In the genomic region with DNA sequence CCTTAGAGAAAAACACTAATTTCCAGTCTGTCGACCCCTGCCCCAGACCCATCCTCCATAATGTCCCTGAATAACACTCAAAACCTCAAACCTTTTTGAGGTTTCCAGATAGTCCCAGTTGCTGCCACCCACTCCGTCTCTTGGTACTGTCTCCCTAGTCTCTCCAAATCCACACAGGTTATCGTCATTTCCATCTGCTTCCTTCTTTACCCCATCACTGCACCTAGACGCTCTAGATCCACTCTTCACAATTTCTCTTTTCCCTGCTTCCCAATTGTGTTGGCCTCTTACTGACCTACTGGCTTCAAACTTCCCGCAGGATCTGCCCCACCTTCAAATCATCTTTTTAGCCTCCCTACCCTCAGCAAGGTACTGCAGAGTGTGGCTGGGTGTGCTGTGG, we compare ENCODE assay signal across 7 mouse cellular contexts. TPM values are rescaled to one million over a fixed set of nuclear protein-coding genes. Genes with fewer than 3 reads are reported as not detected.
DNase-seq lines count a peak whose midpoint lies in the region; ATAC-seq and TF ChIP-seq lines count a peak whose summit lies in the region.

No protein-coding gene starts in this region.

- peak overlapping the region; percentile 50 for H3K4me3 ChIP-seq in lung, postnatal 0 days (ENCODE audit: low read depth, low read length)
- peak overlapping the region; percentile 41 for H3K4me3 ChIP-seq in forebrain, embryonic 15.5 days
- H3K4me3 ChIP-seq in limb, embryonic 15.5 days, result peak overlapping the region; percentile 52
- H3K4me3 ChIP-seq in stomach, embryonic 15.5 days (replicated peaks), result peak overlapping the region; percentile 52

- H3K27me3 ChIP-seq in lung, postnatal 0 days (replicated peaks; ENCODE audit: insufficient read depth, low read length), result no peaks in the 10 kb centered on the region
- H3K27me3 ChIP-seq in forebrain, embryonic 15.5 days, result no peaks in the 10 kb centered on the region
- H3K27me3 ChIP-seq in limb, embryonic 15.5 days, result no peaks in the 10 kb centered on the region
- H3K27me3 ChIP-seq in stomach, embryonic 15.5 days (replicated peaks), result no peaks in the 10 kb centered on the region

- TF ChIP-seq EP300 in lung, postnatal 0 days (IDR thresholded peaks at IDR 0.05), result no peak

- 5% methylated on average over 5 of the region's 5 CpGs for WGBS in lung, postnatal 0 days
- whole genome bisulfite sequencing in forebrain, embryonic 15.5 days, result 20% methylated on average over 5 of the region's 5 CpGs
- 21% methylated on average over 5 of the region's 5 CpGs for WGBS in limb, embryonic 15.5 days
- 9% methylated on average over 5 of the region's 5 CpGs for WGBS in stomach, embryonic 15.5 days

- peak overlapping the region; percentile 37; the same call in 1 of the 2 replicates for H3K9ac ChIP-seq in lung, postnatal 0 days (replicated peaks; ENCODE audit: low read depth)
- H3K9ac ChIP-seq in forebrain, embryonic 15.5 days (replicated peaks), result no peak overlapping the region
- peak overlapping the region; percentile 48; the same call in 1 of the 2 replicates for H3K9ac ChIP-seq in limb, embryonic 15.5 days
- no peak overlapping the region for H3K9ac ChIP-seq in stomach, embryonic 15.5 days

- H3K27ac ChIP-seq in lung, postnatal 0 days (ENCODE audit: low read length), result no peak overlapping the region
- no peak overlapping the region for H3K27ac ChIP-seq in forebrain, embryonic 15.5 days (replicated peaks)
- peak overlapping the region; percentile 88 for H3K27ac ChIP-seq in limb, embryonic 15.5 days
- H3K27ac ChIP-seq in stomach, embryonic 15.5 days, result peak overlapping the region; percentile 91

- DNase-seq in lung, postnatal 0 days (ENCODE audit: low spot score), result no peak
- no peak for DNase-seq in lung, postnatal 25 days (ENCODE audit: low spot score)
- no peak for DNase-seq in thymus, postnatal 4 days
- no peak for DNase-seq in T-cell, adult 2 months (ENCODE audit: low spot score)

- no peak for ATAC-seq in lung, postnatal 0 days
- ATAC-seq in forebrain, embryonic 15.5 days (replicated peaks), result no peak
- 0 out of 2 replicates have a peak, but pooled peaks have one; percentile 0 for ATAC-seq in limb, embryonic 15.5 days (ENCODE audit: insufficient number of reproducible peaks, low FRiP score, low TSS enrichment, low read depth)
- ATAC-seq in stomach, embryonic 15.5 days (ENCODE audit: insufficient read depth, low FRiP score, low read depth), result no peak

- no peak for TF ChIP-seq CTCF in lung, postnatal 0 days (IDR thresholded peaks at IDR 0.05)

- peak overlapping the region; percentile 73 for H3K4me2 ChIP-seq in lung, postnatal 0 days (replicated peaks; ENCODE audit: low read depth, low read length)
- H3K4me2 ChIP-seq in forebrain, embryonic 15.5 days (replicated peaks), result peak overlapping the region; percentile 78
- H3K4me2 ChIP-seq in limb, embryonic 15.5 days, result peak overlapping the region; percentile 71
- peak overlapping the region; percentile 69 for H3K4me2 ChIP-seq in stomach, embryonic 15.5 days

- no peaks in the 10 kb centered on the region for H3K9me3 ChIP-seq in lung, postnatal 0 days (ENCODE audit: low read length)
- no peaks in the 10 kb centered on the region for H3K9me3 ChIP-seq in forebrain, embryonic 15.5 days
- H3K9me3 ChIP-seq in limb, embryonic 15.5 days, result no peaks in the 10 kb centered on the region
- no peaks in the 10 kb centered on the region for H3K9me3 ChIP-seq in stomach, embryonic 15.5 days

- H3K36me3 ChIP-seq in lung, postnatal 0 days (ENCODE audit: insufficient read depth, low read length), result peaks cover 6% of the 10 kb centered on the region; the same call in 1 of the 2 replicates
- H3K36me3 ChIP-seq in forebrain, embryonic 15.5 days, result no peaks in the 10 kb centered on the region
- peaks cover 28% of the 10 kb centered on the region for H3K36me3 ChIP-seq in limb, embryonic 15.5 days
- peaks cover 10% of the 10 kb centered on the region; the same call in 1 of the 2 replicates for H3K36me3 ChIP-seq in stomach, embryonic 15.5 days

- peaks cover 4% of the 10 kb centered on the region for H3K4me1 ChIP-seq in lung, postnatal 0 days (ENCODE audit: insufficient read depth, low read depth, low read length)
- H3K4me1 ChIP-seq in forebrain, embryonic 15.5 days, result peaks cover 16% of the 10 kb centered on the region
- H3K4me1 ChIP-seq in limb, embryonic 15.5 days, result peaks cover 13% of the 10 kb centered on the region
- peaks cover 12% of the 10 kb centered on the region; the same call in 1 of the 2 replicates for H3K4me1 ChIP-seq in stomach, embryonic 15.5 days

RNA-seq across cellular contexts. Expression of a gene that starts 7.6 kb away (rescaled TPM):
- 30.6 and 31.0 TPM in 2 replicates for polyA plus RNA-seq in lung, postnatal 0 days (2015; fragmentation: Nextera tagmentation; extraction: Ambion mirVana)
- polyA plus RNA-seq in forebrain, embryonic 15.5 days (2015; fragmentation: Nextera tagmentation; extraction: Ambion mirVana), result 21.4 and 22.2 TPM in 2 replicates
- polyA plus RNA-seq in limb, embryonic 15.5 days (2015; fragmentation: Nextera tagmentation; extraction: Ambion mirVana), result 37.5 and 40.9 TPM in 2 replicates
- polyA plus RNA-seq in stomach, embryonic 15.5 days (2015; fragmentation: Nextera tagmentation; extraction: Ambion mirVana), result 30.9 and 31.0 TPM in 2 replicates

RNA-seq across cellular contexts. Expression of a gene that starts 7.7 kb away (rescaled TPM):
- 1,752 and 1,909 TPM in 2 replicates for polyA plus RNA-seq in lung, postnatal 0 days (2015; fragmentation: Nextera tagmentation; extraction: Ambion mirVana)
- polyA plus RNA-seq in forebrain, embryonic 15.5 days (2015; fragmentation: Nextera tagmentation; extraction: Ambion mirVana), result 1,085 and 1,143 TPM in 2 replicates
- 1,355 and 1,817 TPM in 2 replicates for polyA plus RNA-seq in limb, embryonic 15.5 days (2015; fragmentation: Nextera tagmentation; extraction: Ambion mirVana)
- 1,026 and 1,361 TPM in 2 replicates for polyA plus RNA-seq in stomach, embryonic 15.5 days (2015; fragmentation: Nextera tagmentation; extraction: Ambion mirVana)

RNA-seq across cellular contexts. Expression of a gene that starts 10.3 kb away (rescaled TPM):
- 148 and 154 TPM in 2 replicates for polyA plus RNA-seq in lung, postnatal 0 days (2015; fragmentation: Nextera tagmentation; extraction: Ambion mirVana)
- 109 and 110 TPM in 2 replicates for polyA plus RNA-seq in forebrain, embryonic 15.5 days (2015; fragmentation: Nextera tagmentation; extraction: Ambion mirVana)
- 112 and 125 TPM in 2 replicates for polyA plus RNA-seq in limb, embryonic 15.5 days (2015; fragmentation: Nextera tagmentation; extraction: Ambion mirVana)
- 109 and 115 TPM in 2 replicates for polyA plus RNA-seq in stomach, embryonic 15.5 days (2015; fragmentation: Nextera tagmentation; extraction: Ambion mirVana)

RNA-seq across cellular contexts. Expression of a gene that starts 22.2 kb away (rescaled TPM):
- polyA plus RNA-seq in lung, postnatal 0 days (2015; fragmentation: Nextera tagmentation; extraction: Ambion mirVana), result 2.4 and 2.8 TPM in 2 replicates
- 3.7 TPM in 2 replicates for polyA plus RNA-seq in forebrain, embryonic 15.5 days (2015; fragmentation: Nextera tagmentation; extraction: Ambion mirVana)
- 5.8 and 6.5 TPM in 2 replicates for polyA plus RNA-seq in limb, embryonic 15.5 days (2015; fragmentation: Nextera tagmentation; extraction: Ambion mirVana)
- 21.4 and 22.5 TPM in 2 replicates for polyA plus RNA-seq in stomach, embryonic 15.5 days (2015; fragmentation: Nextera tagmentation; extraction: Ambion mirVana)

RNA-seq across cellular contexts. Expression of a gene that starts 26.8 kb away (rescaled TPM):
- polyA plus RNA-seq in lung, postnatal 0 days (2015; fragmentation: Nextera tagmentation; extraction: Ambion mirVana), result 143 and 152 TPM in 2 replicates
- 42.8 and 43.2 TPM in 2 replicates for polyA plus RNA-seq in forebrain, embryonic 15.5 days (2015; fragmentation: Nextera tagmentation; extraction: Ambion mirVana)
- 119 and 122 TPM in 2 replicates for polyA plus RNA-seq in limb, embryonic 15.5 days (2015; fragmentation: Nextera tagmentation; extraction: Ambion mirVana)
- 104 and 111 TPM in 2 replicates for polyA plus RNA-seq in stomach, embryonic 15.5 days (2015; fragmentation: Nextera tagmentation; extraction: Ambion mirVana)

Comparison
In these comparisons a context has a peak if more than half of its experiments do, and no peak if none do; other contexts are left out.
1. H3K27ac ChIP-seq: peak in limb, embryonic 15.5 days (single experiment) and stomach, embryonic 15.5 days (single experiment); none in lung, postnatal 0 days (single experiment) and forebrain, embryonic 15.5 days (single experiment).
2. H3K9ac ChIP-seq: peak in lung, postnatal 0 days (single experiment) and limb, embryonic 15.5 days (single experiment); none in forebrain, embryonic 15.5 days (single experiment) and stomach, embryonic 15.5 days (single experiment).
3. Peak in every context shown above with its lines, with median percentiles within 50 percentile points of each other: H3K4me2 ChIP-seq and H3K4me3 ChIP-seq.